Mouse (Mus musculus) B cell, adult 2 months (primary cell): Measurements from ENCODE around the gene Gpd2.

Experiments used
- DNase-seq, 2 experiments: peaks; one replicate each; pipeline ENCODE4 v3.0.0; 2022

The Gpd2 gene

GRCm38 (mm10) chr2:57251636-57252317 is 14.3 kb downstream of the Gpd2 start:
- no peak for DNase-seq

- DNase-seq: no peak
Measured at GRCm38 (mm10) chr2:57252542-57253301, 15.3 kb downstream of the Gpd2 start.

GRCm38 (mm10) chr2:57254267-57254666 is 16.8 kb downstream of the Gpd2 start:
- no peak for DNase-seq

- DNase-seq: no peak
Measured at GRCm38 (mm10) chr2:57255153-57255670, 17.8 kb downstream of the Gpd2 start.

GRCm38 (mm10) chr2:57255836-57256235 is 18.4 kb downstream of the Gpd2 start:
- DNase-seq: no peak

GRCm38 (mm10) chr2:57256459-57256858 is 19.0 kb downstream of the Gpd2 start:
- DNase-seq: no peak

GRCm38 (mm10) chr2:57261286-57262077 is 24.0 kb downstream of the Gpd2 start:
- DNase-seq: no peak

GRCm38 (mm10) chr2:57263431-57263830 is 26.0 kb downstream of the Gpd2 start:
- no peak for DNase-seq

- DNase-seq: no peak
Measured at GRCm38 (mm10) chr2:57264912-57265311, 27.5 kb downstream of the Gpd2 start.

GRCm38 (mm10) chr2:57266679-57267393 is 29.4 kb downstream of the Gpd2 start:
- DNase-seq: no peak

GRCm38 (mm10) chr2:57267394-57267716 is 29.9 kb downstream of the Gpd2 start:
- DNase-seq: no peak

- no peak for DNase-seq
Measured at GRCm38 (mm10) chr2:57267896-57268295, 30.5 kb downstream of the Gpd2 start.

GRCm38 (mm10) chr2:57268839-57269238 is 31.4 kb downstream of the Gpd2 start:
- no peak for DNase-seq

- no peak for DNase-seq
Measured at GRCm38 (mm10) chr2:57269690-57270435, 32.4 kb downstream of the Gpd2 start.

GRCm38 (mm10) chr2:57280190-57280723 is 42.8 kb downstream of the Gpd2 start:
- DNase-seq: no peak

GRCm38 (mm10) chr2:57283791-57284190 is 46.4 kb downstream of the Gpd2 start:
- DNase-seq: no peak

GRCm38 (mm10) chr2:57285197-57285596 is 47.8 kb downstream of the Gpd2 start:
- DNase-seq: no peak

GRCm38 (mm10) chr2:57287986-57288385 is 50.6 kb downstream of the Gpd2 start:
- DNase-seq: no peak

GRCm38 (mm10) chr2:57293571-57293970 is 56.1 kb downstream of the Gpd2 start:
- DNase-seq: no peak

GRCm38 (mm10) chr2:57296069-57296468 is 58.6 kb downstream of the Gpd2 start:
- no peak for DNase-seq

GRCm38 (mm10) chr2:57297226-57297625 is 59.8 kb downstream of the Gpd2 start:
- DNase-seq: no peak

- no peak for DNase-seq
Measured at GRCm38 (mm10) chr2:57301539-57301938, 64.1 kb downstream of the Gpd2 start.
